Mouse (Mus musculus) liver, postnatal 0 days (tissue): ENCODE data around the gene Grid2.

Experiments used
- CTCF ChIP-seq: sonication (generic); IDR thresholded peaks from 2 replicates; pipeline ENCODE4 v1.5.1; 2016; ENCODE audit warnings: antibody characterized with exemption, low read depth
- EP300 ChIP-seq: IDR thresholded peaks from 2 replicates; pipeline ENCODE4 v1.6.1; 2016; ENCODE audit warnings: antibody characterized with exemption, low read depth, mild to moderate bottlenecking

DNA sequence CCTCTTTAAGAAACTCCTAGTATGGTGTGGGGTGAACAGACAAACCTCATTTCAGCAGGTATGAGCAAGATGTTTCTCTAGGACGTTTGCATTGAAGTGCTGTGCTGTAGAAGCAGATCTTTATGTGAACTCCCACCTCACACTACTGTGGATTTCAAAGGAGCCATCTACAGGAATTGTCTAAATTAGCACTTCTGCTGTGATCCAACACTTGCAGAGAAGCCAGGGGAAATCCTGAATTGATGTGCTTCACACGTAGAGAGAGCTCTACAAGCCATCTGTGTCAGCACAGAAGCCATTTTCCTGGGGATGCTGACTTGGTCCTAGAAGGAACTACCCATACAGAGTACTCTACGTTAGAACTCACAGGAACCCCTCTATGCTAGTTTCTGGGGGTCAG, 430.0 kb downstream of the Grid2 start:
- TF ChIP-seq CTCF, result no peak
- no peak for TF ChIP-seq EP300
